Mouse (Mus musculus) forebrain, embryonic 14.5 days (tissue): ENCODE results near the gene Has1. TPM values are rescaled to one million over a fixed set of nuclear protein-coding genes. Genes with fewer than 3 reads are reported as not detected.
A peak's percentile ranks its signal among the peaks of the same experiment; 100 is the strongest.

Source experiments
- ATAC-seq: fragments of 200-750 bp; cut with Nextera tagmentation; 2 replicates; pipeline ENCODE4 v1.8.0; 2017; ENCODE audit warnings: mild to moderate bottlenecking, moderate library complexity
- DNase-seq: peaks from one replicate; pipeline ENCODE4 v3.0.0-alpha.2; 2015; ENCODE audit warnings: low spot score
- H3K27ac ChIP-seq: fragments of 300-500 bp; sonication (generic); 2 replicates; pipeline ENCODE4 v1.5.1; 2014; ENCODE audit warnings: low read depth, mild to moderate bottlenecking, control low read depth, low read length, moderate library complexity
- H3K27me3 ChIP-seq: fragments of 300-500 bp; sonication (generic); replicated peaks from 2 replicates; pipeline ENCODE4 v1.6.1; 2014; ENCODE audit warnings: low read length, control low read depth, mixed read lengths; ENCODE audit not compliant: control insufficient read depth, insufficient read depth
- H3K36me3 ChIP-seq: fragments of 300-500 bp; sonication (generic); 2 replicates; pipeline ENCODE4 v1.6.1; 2014; ENCODE audit warnings: low read length, control low read depth; ENCODE audit not compliant: control insufficient read depth, insufficient read depth
- H3K4me1 ChIP-seq: fragments of 300-500 bp; sonication (generic); 2 replicates; pipeline ENCODE4 v1.6.1; 2014; ENCODE audit warnings: antibody characterized with exemption, low read length, control low read depth; ENCODE audit not compliant: control insufficient read depth, insufficient read depth
- H3K4me2 ChIP-seq: fragments of 300-500 bp; sonication (generic); 2 replicates; pipeline ENCODE4 v1.6.1; 2014; ENCODE audit warnings: mild to moderate bottlenecking, control low read depth, low read length
- H3K4me3 ChIP-seq: fragments of 300-500 bp; sonication (generic); 2 replicates; pipeline ENCODE4 v1.5.1; 2014; ENCODE audit warnings: low read depth, low read length, control low read depth
- H3K9ac ChIP-seq: fragments of 300-500 bp; sonication (generic); 2 replicates; pipeline ENCODE4 v1.6.1; 2014; ENCODE audit warnings: mild to moderate bottlenecking, low read length, control low read depth, moderate library complexity
- H3K9me3 ChIP-seq: fragments of 300-500 bp; sonication (generic); replicated peaks from 2 replicates; pipeline ENCODE4 v1.6.1; 2016; ENCODE audit warnings: low read length, control low read depth, mixed read lengths; ENCODE audit not compliant: control insufficient read depth
- WGBS: fragments of 180-500 bp; shearing (Covaris S2); extraction: QIAGEN DNeasy Blood & Tissue Kit; methylation state at CpG from one replicate; pipeline ENCODE4 v1.1.7; 2014; 5-methylcytosine and 5-hydroxymethylcytosine counted together
- polyA plus RNA-seq: library from polyadenylated mRNA; unstranded; fragments of >200 nt; fragmentation: Nextera tagmentation; extraction: Ambion mirVana; gene quantifications from 2 replicates; pipeline ENCODE4 v1.2.1, GENCODE M21; 2014

Has1 gene
- polyA plus RNA-seq, 1 experiment from 2014 or later, result 0.39 TPM

DNA sequence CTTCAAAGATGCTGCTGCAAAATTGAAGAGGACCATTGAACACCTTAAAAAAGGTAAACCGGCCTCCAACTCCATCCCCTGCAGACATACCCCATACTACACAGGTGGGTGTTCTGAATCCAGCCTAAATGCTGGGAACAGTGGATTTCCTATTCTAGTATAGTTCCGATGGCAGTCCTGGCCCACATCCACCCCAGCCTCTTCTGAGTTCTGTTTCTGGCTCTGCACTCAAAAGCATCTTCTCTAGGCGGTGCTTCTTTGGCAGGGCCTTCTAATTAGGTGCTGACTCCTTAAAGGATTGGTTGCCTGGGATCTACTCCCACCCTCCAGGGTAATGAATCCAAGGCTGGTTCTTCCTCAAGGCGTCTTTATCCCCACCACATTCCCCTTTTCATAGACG is 18.9 kb downstream of the Has1 start:
- Histone ChIP-seq H3K4me2 (no peak overlapping the region), H3K36me3 (peaks cover 48% of the 10 kb centered on the region), H3K27me3 (no peaks in the 10 kb centered on the region), H3K27ac (no peak overlapping the region), H3K4me1 (peaks cover 28% of the 10 kb centered on the region), H3K9ac (no peak overlapping the region), H3K4me3 (no peak overlapping the region), H3K9me3 (no peaks in the 10 kb centered on the region)
- DNase-seq (no peak), ATAC-seq (no peak)
- WGBS, result 51% methylated on average over 5 of the region's 5 CpGs

DNA sequence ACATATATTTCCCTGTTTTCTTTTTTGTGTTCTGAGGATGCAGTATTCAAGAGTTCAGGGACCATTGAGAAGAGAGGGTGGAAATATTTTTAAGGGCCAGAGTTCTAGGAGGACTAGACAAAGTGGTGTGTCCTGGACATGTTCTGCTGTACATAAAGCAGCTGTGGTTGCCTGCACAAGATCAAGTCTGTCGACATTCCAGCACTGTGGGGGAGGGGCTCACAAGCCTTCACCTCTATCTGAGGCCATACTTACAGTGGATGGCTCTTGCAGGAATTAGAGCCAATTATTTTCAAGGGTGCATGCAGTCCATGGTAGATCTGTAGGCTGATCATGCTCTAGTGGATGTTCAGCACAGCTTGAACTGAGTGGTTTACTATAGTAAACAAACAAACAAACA is 20.1 kb downstream of the Has1 start:
- 14% methylated on average over 1 of the region's 1 CpGs for WGBS
- Histone ChIP-seq H3K4me2 (no peak overlapping the region), H3K9ac (no peak overlapping the region), H3K4me3 (no peak overlapping the region), H3K27me3 (no peaks in the 10 kb centered on the region), H3K27ac (no peak overlapping the region), H3K36me3 (peaks cover 36% of the 10 kb centered on the region), H3K9me3 (no peaks in the 10 kb centered on the region), H3K4me1 (peaks cover 40% of the 10 kb centered on the region)
- DNase-seq, result no peak
- no peak for ATAC-seq

DNA sequence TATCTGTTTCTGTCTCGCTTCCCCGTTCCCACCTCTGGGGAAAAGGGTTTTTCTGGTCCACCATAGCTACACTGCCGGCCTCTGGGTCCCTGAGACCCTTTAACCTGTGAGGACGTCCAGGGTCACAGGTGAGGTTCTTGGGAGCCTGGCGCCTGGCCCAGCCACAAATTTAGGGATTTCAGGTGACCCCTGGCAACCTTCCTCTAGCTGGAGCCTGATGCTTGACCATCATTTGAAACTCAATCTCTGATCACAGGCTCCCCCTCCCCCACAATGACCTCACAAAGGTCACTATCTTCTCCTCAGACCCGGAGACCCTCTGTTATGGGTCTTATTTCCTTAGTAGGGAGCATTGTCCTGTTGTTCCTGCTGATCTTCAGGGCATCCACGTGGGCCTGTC is 24.3 kb downstream of the Has1 start:
- H3K9ac ChIP-seq, result peak overlapping the region; percentile 97
- no peak for ATAC-seq
- H3K36me3 ChIP-seq, result peaks cover 26% of the 10 kb centered on the region
- H3K4me3 ChIP-seq, result peak overlapping the region; percentile 85
- no peak overlapping the region for H3K27ac ChIP-seq
- peak overlapping the region; percentile 58 for H3K4me2 ChIP-seq
- H3K9me3 ChIP-seq, result no peaks in the 10 kb centered on the region
- WGBS, result 84% methylated on average over 7 of the region's 7 CpGs
- no peak for DNase-seq
- peaks cover 35% of the 10 kb centered on the region for H3K4me1 ChIP-seq
- no peaks in the 10 kb centered on the region for H3K27me3 ChIP-seq

DNA sequence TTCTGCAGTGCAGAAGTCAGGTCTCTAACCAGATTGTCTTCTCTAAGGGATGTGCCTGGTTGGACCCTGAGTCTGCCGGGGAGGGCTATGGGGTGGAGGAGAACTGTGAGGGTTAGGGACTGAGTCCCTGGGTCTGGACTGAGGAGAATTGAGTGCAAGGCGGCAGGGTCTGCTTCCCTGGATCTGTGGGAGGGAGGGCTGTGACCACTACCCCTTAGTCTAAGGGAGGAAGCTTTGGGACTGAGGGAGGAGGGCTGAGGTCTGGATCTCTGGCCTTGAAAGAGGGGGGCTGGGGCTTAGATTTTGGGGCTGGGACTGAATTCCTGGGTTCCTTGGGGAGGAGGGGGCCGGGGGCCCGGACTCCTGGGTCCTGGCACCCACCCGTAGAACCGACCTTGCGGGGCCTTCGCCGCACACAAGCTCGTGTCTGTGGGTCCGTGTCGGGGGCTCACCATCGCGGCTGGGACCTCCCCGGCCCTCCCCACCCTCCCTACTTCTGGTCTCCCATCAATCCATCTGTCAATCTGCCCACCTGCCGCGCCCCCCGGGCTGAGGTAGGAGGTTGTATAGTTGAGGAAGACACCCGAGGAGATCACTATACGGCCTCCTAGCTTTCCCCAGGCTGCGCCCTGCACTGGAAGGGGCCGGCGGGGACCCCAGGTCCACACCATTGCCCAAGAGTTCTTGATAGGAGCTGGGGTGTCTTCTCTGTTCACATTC is 25.0 kb downstream of the Has1 start:
- peak overlapping the region; percentile 0; the same call in 1 of the 2 replicates for H3K27ac ChIP-seq
- DNase-seq (no peak), ATAC-seq (no peak)
- no peaks in the 10 kb centered on the region for H3K27me3 ChIP-seq
- H3K9ac ChIP-seq, result peak overlapping the region; percentile 97
- H3K4me3 ChIP-seq, result peak overlapping the region; percentile 85
- 52% methylated on average over 23 of the region's 23 CpGs for WGBS
- no peaks in the 10 kb centered on the region for H3K9me3 ChIP-seq
- peaks cover 35% of the 10 kb centered on the region for H3K4me1 ChIP-seq
- H3K36me3 ChIP-seq, result peaks cover 25% of the 10 kb centered on the region
- peak overlapping the region; percentile 58 for H3K4me2 ChIP-seq

GRCm38 (mm10) chr17:17829052-17829785 is 25.8 kb downstream of the Has1 start:
- Histone ChIP-seq H3K27ac (peak overlapping the region; percentile 100), H3K36me3 (peaks cover 22% of the 10 kb centered on the region), H3K4me1 (peaks cover 29% of the 10 kb centered on the region), H3K27me3 (no peaks in the 10 kb centered on the region), H3K4me2 (peak overlapping the region; percentile 58), H3K9ac (peak overlapping the region; percentile 97), H3K4me3 (peak overlapping the region; percentile 85), H3K9me3 (no peaks in the 10 kb centered on the region)
- no peak for DNase-seq
- no peak for ATAC-seq
- under 1% methylated on average over 6 of the region's 6 CpGs for WGBS

- no peaks in the 10 kb centered on the region for H3K9me3 ChIP-seq
- WGBS, result 2% methylated on average over 10 of the region's 15 CpGs
- peak; percentile 51 for ATAC-seq
- H3K4me3 ChIP-seq, result peak overlapping the region; percentile 85
- peak overlapping the region; percentile 100 for H3K27ac ChIP-seq
- peak; percentile 89 for DNase-seq
- peak overlapping the region; percentile 58 for H3K4me2 ChIP-seq
- H3K9ac ChIP-seq, result peak overlapping the region; percentile 97
- H3K36me3 ChIP-seq, result peaks cover 15% of the 10 kb centered on the region
- peaks cover 24% of the 10 kb centered on the region for H3K4me1 ChIP-seq
- H3K27me3 ChIP-seq, result no peaks in the 10 kb centered on the region
These were observed 26.6 kb downstream of the Has1 start for GRCm38 (mm10) chr17:17828191-17828981.

DNA sequence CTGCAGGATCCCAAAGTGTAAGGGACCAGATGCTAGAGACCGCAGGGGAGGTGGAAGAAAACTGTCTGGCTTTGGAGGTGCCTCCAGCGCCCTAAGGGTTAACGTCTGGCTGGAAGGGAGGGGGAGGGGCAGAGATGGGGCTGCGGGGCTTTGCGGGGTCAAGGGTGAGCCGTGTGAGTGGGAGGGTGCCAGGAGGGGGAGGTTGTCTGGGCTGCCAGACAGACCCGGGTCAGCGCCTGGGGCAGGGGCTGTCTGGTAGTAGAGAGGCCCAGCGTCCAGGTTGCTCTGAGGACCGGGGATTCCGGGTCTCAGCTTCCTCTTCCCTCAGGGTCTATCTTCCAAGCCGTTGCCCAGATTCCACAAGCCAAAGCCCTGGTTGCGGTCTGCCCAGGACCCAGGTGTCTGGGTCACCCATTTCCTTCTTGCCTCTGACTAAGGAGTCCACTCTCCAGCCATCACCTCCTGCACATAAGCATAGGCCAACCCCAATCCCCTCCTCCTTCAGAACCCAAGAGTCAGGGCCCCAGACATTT is 27.3 kb downstream of the Has1 start:
- Histone ChIP-seq H3K9ac (peak overlapping the region; percentile 97), H3K4me2 (peak overlapping the region; percentile 58), H3K36me3 (peaks cover 10% of the 10 kb centered on the region), H3K27ac (peak overlapping the region; percentile 100), H3K27me3 (no peaks in the 10 kb centered on the region), H3K4me1 (peaks cover 22% of the 10 kb centered on the region), H3K9me3 (no peaks in the 10 kb centered on the region), H3K4me3 (peak overlapping the region; percentile 85)
- DNase-seq (peak; percentile 74), ATAC-seq (peak; percentile 6)
- under 1% methylated on average over 13 of the region's 13 CpGs for WGBS

- ATAC-seq (peak; percentile 85), DNase-seq (peak; percentile 94)
- Histone ChIP-seq H3K4me2 (peak within 1 kb of the TSS; percentile 58), H3K4me3 (peak within 1 kb of the TSS; percentile 85), H3K9ac (peak within 1 kb of the TSS; percentile 97), H3K36me3 (peaks cover 3% of the 10 kb centered on the region), H3K27me3 (no peaks in the 10 kb centered on the region), H3K27ac (peak within 1 kb of the TSS; percentile 100), H3K4me1 (peaks cover 22% of the 10 kb centered on the region), H3K9me3 (no peaks in the 10 kb centered on the region)
- 1% methylated on average over 39 of the region's 42 CpGs for WGBS
These were observed 28.0 kb downstream of the Has1 start, which contains the start of gene Spaca6 for GRCm38 (mm10) chr17:17826751-17827657. Gene Spaca6 (plus strand): TSS chr17:17827158.
